Mouse (Mus musculus) liver, embryonic 16.5 days (tissue): ENCODE results near the gene Scarb2. TPM values are rescaled to one million over a fixed set of nuclear protein-coding genes. Genes with fewer than 3 reads are reported as not detected.

Source experiments
- ATAC-seq: fragments of 200-750 bp; cut with Nextera tagmentation; 2 replicates; pipeline ENCODE4 v1.8.0; 2017; ENCODE audit warnings: low read depth, mild to moderate bottlenecking, moderate number of reproducible peaks, moderate library complexity
- H3K27ac ChIP-seq: fragments of 300-500 bp; sonication (generic); 2 replicates; pipeline ENCODE4 v1.5.1; 2014; ENCODE audit warnings: mild to moderate bottlenecking, low read length
- H3K27me3 ChIP-seq: fragments of 300-500 bp; sonication (generic); 2 replicates; pipeline ENCODE4 v1.6.1; 2014; ENCODE audit warnings: low read depth, low read length, mixed read lengths; ENCODE audit not compliant: control insufficient read depth, insufficient read depth
- H3K36me3 ChIP-seq: fragments of 300-500 bp; sonication (generic); 2 replicates; pipeline ENCODE4 v1.6.1; 2014; ENCODE audit warnings: mild to moderate bottlenecking; ENCODE audit not compliant: control insufficient read depth, insufficient read depth
- H3K4me1 ChIP-seq: fragments of 300-500 bp; sonication (generic); 2 replicates; pipeline ENCODE4 v1.6.1; 2014; ENCODE audit warnings: low read depth, low read length, mixed read lengths; ENCODE audit not compliant: control insufficient read depth
- H3K4me2 ChIP-seq: fragments of 300-500 bp; sonication (generic); 2 replicates; pipeline ENCODE4 v1.6.1; 2014; ENCODE audit warnings: low read depth, low read length, mixed read lengths
- H3K4me3 ChIP-seq: fragments of 300-500 bp; sonication (generic); 2 replicates; pipeline ENCODE4 v1.5.1; 2014; ENCODE audit warnings: low read depth, mild to moderate bottlenecking, low read length
- H3K9ac ChIP-seq: fragments of 300-500 bp; sonication (generic); 2 replicates; pipeline ENCODE4 v1.6.1; 2014; ENCODE audit warnings: low read depth, low read length
- H3K9me3 ChIP-seq: fragments of 300-500 bp; sonication (generic); replicated peaks from 2 replicates; pipeline ENCODE4 v1.6.1; 2016; ENCODE audit warnings: low read length; ENCODE audit not compliant: control insufficient read depth
- WGBS: fragments of 180-500 bp; shearing (Covaris S2); extraction: QIAGEN DNeasy Blood & Tissue Kit; methylation state at CpG from one replicate; pipeline ENCODE4 v1.1.7; 2014; ENCODE audit not compliant: insufficient replicate concordance; 5-methylcytosine and 5-hydroxymethylcytosine counted together
- polyA plus RNA-seq: library from polyadenylated mRNA; unstranded; fragments of >200 nt; fragmentation: Nextera tagmentation; extraction: Ambion mirVana; gene quantifications from 2 replicates; pipeline ENCODE4 v1.2.1, GENCODE M21; 2015

Scarb2 gene
- polyA plus RNA-seq, 1 experiment from 2014 or later: 8.0 TPM

DNA sequence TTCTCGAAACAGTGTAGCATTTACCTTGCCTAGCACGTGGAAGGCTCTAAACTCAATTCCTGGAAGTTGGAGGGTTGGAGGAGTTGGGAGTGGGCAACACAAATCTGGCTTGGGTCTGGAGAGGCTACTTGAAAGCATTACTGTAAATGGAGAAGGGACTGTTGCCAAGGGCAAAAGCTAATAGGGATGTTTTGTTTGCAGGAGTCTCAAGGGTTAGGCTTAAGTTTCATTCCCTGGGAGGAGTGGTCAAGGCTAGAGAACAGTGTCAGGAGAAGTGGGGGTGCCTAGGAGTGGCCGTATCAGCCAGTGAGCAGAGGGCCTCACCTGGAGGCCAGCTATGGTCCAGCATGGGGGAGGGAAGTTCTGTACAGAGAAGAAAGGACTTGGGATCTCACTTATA is 18.2 kb downstream of the Scarb2 start:
- no peak for ATAC-seq
- Histone ChIP-seq H3K4me2 (no peak overlapping the region), H3K27ac (no peak overlapping the region), H3K4me3 (no peak overlapping the region), H3K4me1 (peaks cover 24% of the 10 kb centered on the region), H3K9me3 (no peaks in the 10 kb centered on the region), H3K27me3 (no peaks in the 10 kb centered on the region), H3K36me3 (peaks cover 3% of the 10 kb centered on the region), H3K9ac (peak overlapping the region; percentile 9; the same call in 1 of the 2 replicates)
- 44% methylated on average over 3 of the region's 3 CpGs for WGBS

DNA sequence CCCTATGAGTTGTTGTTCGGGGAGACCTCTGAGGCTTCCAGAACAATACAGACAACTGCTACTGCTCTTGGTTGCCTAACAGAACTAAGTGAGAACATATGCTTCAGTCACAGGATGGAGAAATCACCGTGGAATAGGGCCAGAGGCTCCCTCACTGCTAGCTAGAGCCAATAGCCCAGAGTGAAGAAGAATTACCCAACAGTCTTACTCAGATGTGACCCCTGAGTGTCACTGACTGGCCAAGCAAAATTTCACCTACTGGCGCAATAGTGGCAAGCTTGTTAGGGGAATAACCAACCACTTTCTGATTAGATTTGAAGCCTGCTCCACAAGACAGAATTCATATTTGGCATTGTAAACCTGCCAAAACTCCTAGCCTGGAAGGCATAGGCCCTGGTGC is 19.9 kb downstream of the Scarb2 start:
- no peak overlapping the region for H3K9ac ChIP-seq
- no peak overlapping the region for H3K4me3 ChIP-seq
- H3K27ac ChIP-seq: no peak overlapping the region

DNA sequence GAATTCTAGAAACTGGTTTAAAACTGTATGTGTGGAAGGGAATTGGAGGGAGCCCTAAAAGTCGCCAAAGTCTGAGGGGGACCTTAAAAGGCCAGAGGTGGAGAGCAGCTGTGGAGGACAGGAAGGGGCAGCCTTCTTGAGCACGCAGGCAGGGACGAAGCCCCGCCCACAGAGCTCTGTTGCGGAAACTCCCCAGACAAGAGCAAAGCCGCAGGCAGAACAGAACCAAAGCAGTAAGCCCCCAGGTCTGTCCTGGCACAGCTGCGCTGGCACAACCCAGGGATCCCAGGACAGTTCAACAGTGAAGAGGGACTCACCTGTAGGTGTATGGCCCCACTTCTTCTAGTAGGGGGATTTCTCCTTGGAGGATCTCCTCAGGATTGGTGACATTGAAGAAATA is 21.8 kb downstream of the Scarb2 start:
- no peak for ATAC-seq
- H3K27ac ChIP-seq: no peak overlapping the region
- no peak overlapping the region for H3K4me3 ChIP-seq
- no peaks in the 10 kb centered on the region for H3K9me3 ChIP-seq
- no peak overlapping the region for H3K9ac ChIP-seq
- peaks cover 10% of the 10 kb centered on the region for H3K36me3 ChIP-seq
- peaks cover 17% of the 10 kb centered on the region for H3K4me1 ChIP-seq
- 40% methylated on average over 7 of the region's 7 CpGs for WGBS
- H3K4me2 ChIP-seq: peak overlapping the region; percentile 4; the same call in 1 of the 2 replicates
- no peaks in the 10 kb centered on the region for H3K27me3 ChIP-seq

More for the DNA sequence above, 19.9 kb downstream of the Scarb2 start:
- Histone ChIP-seq H3K27me3 (no peaks in the 10 kb centered on the region), H3K9me3 (no peaks in the 10 kb centered on the region), H3K4me1 (peaks cover 24% of the 10 kb centered on the region), H3K36me3 (peaks cover 10% of the 10 kb centered on the region), H3K4me2 (no peak overlapping the region)
- ATAC-seq: peak; percentile 30; the same call in 1 of the 2 replicates
- WGBS: 69% methylated on average over 3 of the region's 3 CpGs

- Histone ChIP-seq H3K4me2 (no peak overlapping the region), H3K36me3 (peaks cover 3% of the 10 kb centered on the region; the same call in 1 of the 2 replicates), H3K9me3 (no peaks in the 10 kb centered on the region), H3K9ac (no peak overlapping the region), H3K27me3 (no peaks in the 10 kb centered on the region), H3K4me1 (no peaks in the 10 kb centered on the region; the same call in none of the 2 replicates), H3K27ac (no peak overlapping the region), H3K4me3 (no peak overlapping the region)
- ATAC-seq: no peak
- WGBS: 57% methylated on average over 5 of the region's 5 CpGs
Observed at GRCm38 (mm10) chr5:92472863-92473262, 33.8 kb downstream of the Scarb2 start.

GRCm38 (mm10) chr5:92471531-92471930 is 35.1 kb downstream of the Scarb2 start:
- no peak overlapping the region for H3K4me2 ChIP-seq
- H3K27me3 ChIP-seq: no peaks in the 10 kb centered on the region
- no peaks in the 10 kb centered on the region for H3K9me3 ChIP-seq
- no peak overlapping the region for H3K9ac ChIP-seq
- H3K4me1 ChIP-seq: peaks cover 3% of the 10 kb centered on the region
- H3K36me3 ChIP-seq: peaks cover 3% of the 10 kb centered on the region; the same call in 1 of the 2 replicates
- no peak overlapping the region for H3K4me3 ChIP-seq
- no peak overlapping the region for H3K27ac ChIP-seq
- ATAC-seq: no peak
- WGBS: 84% methylated on average over 4 of the region's 4 CpGs

GRCm38 (mm10) chr5:92469201-92470130 is 37.2 kb downstream of the Scarb2 start:
- Histone ChIP-seq H3K27ac (no peak overlapping the region), H3K36me3 (no peaks in the 10 kb centered on the region), H3K4me1 (peaks cover 3% of the 10 kb centered on the region), H3K4me3 (no peak overlapping the region), H3K9ac (no peak overlapping the region), H3K9me3 (no peaks in the 10 kb centered on the region), H3K27me3 (no peaks in the 10 kb centered on the region), H3K4me2 (no peak overlapping the region)
- no peak for ATAC-seq
- 80% methylated on average over 18 of the region's 18 CpGs for WGBS

GRCm38 (mm10) chr5:92468234-92468633 is 38.4 kb downstream of the Scarb2 start:
- WGBS: 77% methylated on average over 6 of the region's 6 CpGs
- Histone ChIP-seq H3K4me2 (no peak overlapping the region), H3K36me3 (no peaks in the 10 kb centered on the region), H3K9me3 (no peaks in the 10 kb centered on the region), H3K4me3 (no peak overlapping the region), H3K27me3 (no peaks in the 10 kb centered on the region), H3K9ac (no peak overlapping the region), H3K4me1 (peaks cover 3% of the 10 kb centered on the region), H3K27ac (no peak overlapping the region)
- ATAC-seq: no peak

DNA sequence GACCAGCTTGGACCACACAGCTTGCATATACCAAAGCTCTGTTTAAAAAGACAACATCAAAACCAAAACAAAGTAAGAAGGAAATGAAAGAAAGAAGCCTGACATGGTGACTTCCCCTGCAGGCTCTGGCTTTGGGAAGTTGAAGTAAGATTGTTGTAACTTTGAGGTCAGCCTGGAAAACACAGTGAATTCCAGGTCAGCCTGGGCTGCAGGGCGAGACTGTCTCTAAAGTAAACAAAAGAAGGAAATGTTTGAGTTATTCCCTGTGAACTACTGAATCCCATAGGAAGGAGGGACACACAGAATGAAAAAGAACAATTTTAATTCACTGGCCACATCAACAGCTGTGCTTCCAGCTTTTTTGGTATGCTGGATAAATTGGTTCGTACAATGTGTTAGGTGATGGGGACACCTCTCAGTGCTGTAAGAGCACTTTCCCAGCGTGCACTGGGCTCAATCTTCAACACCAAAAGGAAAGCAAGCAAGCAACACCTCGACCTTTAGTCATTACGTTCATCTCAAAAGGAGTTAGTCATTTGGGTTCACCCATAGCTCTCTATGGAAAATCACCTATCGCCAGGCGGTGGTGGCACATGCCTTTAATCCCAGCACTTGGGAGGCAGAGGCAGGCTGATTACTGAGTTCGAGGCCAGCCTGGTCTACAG is 39.4 kb downstream of the Scarb2 start:
- Histone ChIP-seq H3K27me3 (no peaks in the 10 kb centered on the region), H3K4me2 (no peak overlapping the region), H3K36me3 (no peaks in the 10 kb centered on the region), H3K9me3 (no peaks in the 10 kb centered on the region), H3K9ac (no peak overlapping the region), H3K4me1 (peaks cover 3% of the 10 kb centered on the region), H3K4me3 (no peak overlapping the region), H3K27ac (0 out of 2 replicates have a peak overlapping the region, but pooled peaks have one; percentile 22)
- peak; percentile 47; the same call in 1 of the 2 replicates for ATAC-seq
- WGBS: 59% methylated on average over 8 of the region's 8 CpGs

- Histone ChIP-seq H3K9ac (no peak overlapping the region), H3K4me3 (no peak overlapping the region), H3K4me1 (peaks cover 3% of the 10 kb centered on the region), H3K27ac (no peak overlapping the region), H3K9me3 (no peaks in the 10 kb centered on the region), H3K27me3 (no peaks in the 10 kb centered on the region), H3K4me2 (no peak overlapping the region), H3K36me3 (no peaks in the 10 kb centered on the region)
- 75% methylated on average over 5 of the region's 5 CpGs for WGBS
- ATAC-seq: no peak
Observed at GRCm38 (mm10) chr5:92465511-92465910, 41.1 kb downstream of the Scarb2 start.
